Mouse (Mus musculus) kidney, embryonic 14.5 days (tissue): ENCODE results near the gene Rsbn1. TPM values are rescaled to one million over a fixed set of nuclear protein-coding genes. Genes with fewer than 3 reads are reported as not detected.

Experiments
- ATAC-seq: fragments of 200-750 bp; cut with Nextera tagmentation; 2 replicates; pipeline ENCODE4 v1.8.0; 2017; ENCODE audit warnings: moderate number of reproducible peaks, mild to moderate bottlenecking, moderate TSS enrichment, moderate library complexity; ENCODE audit not compliant: low FRiP score, low TSS enrichment
- H3K27ac ChIP-seq: fragments of 300-500 bp; sonication (generic); 2 replicates; pipeline ENCODE4 v1.5.1; 2014; ENCODE audit warnings: low read depth, mild to moderate bottlenecking, low read length, moderate library complexity, mixed read lengths
- H3K27me3 ChIP-seq: fragments of 300-500 bp; sonication (generic); 2 replicates; pipeline ENCODE4 v1.6.1; 2014; ENCODE audit warnings: mild to moderate bottlenecking, low read length; ENCODE audit not compliant: control insufficient read depth, insufficient read depth
- H3K36me3 ChIP-seq: fragments of 300-500 bp; sonication (generic); 2 replicates; pipeline ENCODE4 v1.6.1; 2014; ENCODE audit warnings: low read length, mixed read lengths; ENCODE audit not compliant: control insufficient read depth, insufficient read depth
- H3K4me1 ChIP-seq: fragments of 300-500 bp; sonication (generic); 2 replicates; pipeline ENCODE4 v1.6.1; 2014; ENCODE audit warnings: low read length, mixed read lengths; ENCODE audit not compliant: control insufficient read depth, insufficient read depth
- H3K4me2 ChIP-seq: fragments of 300-500 bp; sonication (generic); replicated peaks from 2 replicates; pipeline ENCODE4 v1.6.1; 2014; ENCODE audit warnings: low read depth, mild to moderate bottlenecking, low read length
- H3K4me3 ChIP-seq: fragments of 300-500 bp; sonication (generic); 2 replicates; pipeline ENCODE4 v1.5.1; 2014; ENCODE audit warnings: mild to moderate bottlenecking, low read length
- H3K9ac ChIP-seq: fragments of 300-500 bp; sonication (generic); 2 replicates; pipeline ENCODE4 v1.6.1; 2014; ENCODE audit warnings: low read depth, mild to moderate bottlenecking, low read length, moderate library complexity
- H3K9me3 ChIP-seq: fragments of 300-500 bp; sonication (generic); 2 replicates; pipeline ENCODE4 v1.6.1; 2016; ENCODE audit warnings: low read length; ENCODE audit not compliant: control insufficient read depth
- WGBS: fragments of 180-500 bp; shearing (Covaris S2); extraction: QIAGEN DNeasy Blood & Tissue Kit; methylation state at CpG from one replicate; pipeline ENCODE4 v1.1.7; 2014; 5-methylcytosine and 5-hydroxymethylcytosine counted together
- polyA plus RNA-seq: library from polyadenylated mRNA; unstranded; fragments of >200 nt; fragmentation: Nextera tagmentation; extraction: Ambion mirVana; gene quantifications from 2 replicates; pipeline ENCODE4 v1.2.1, GENCODE M21; 2014

The Rsbn1 gene
- polyA plus RNA-seq, 1 experiment from 2014 or later: 13.3 TPM

DNA sequence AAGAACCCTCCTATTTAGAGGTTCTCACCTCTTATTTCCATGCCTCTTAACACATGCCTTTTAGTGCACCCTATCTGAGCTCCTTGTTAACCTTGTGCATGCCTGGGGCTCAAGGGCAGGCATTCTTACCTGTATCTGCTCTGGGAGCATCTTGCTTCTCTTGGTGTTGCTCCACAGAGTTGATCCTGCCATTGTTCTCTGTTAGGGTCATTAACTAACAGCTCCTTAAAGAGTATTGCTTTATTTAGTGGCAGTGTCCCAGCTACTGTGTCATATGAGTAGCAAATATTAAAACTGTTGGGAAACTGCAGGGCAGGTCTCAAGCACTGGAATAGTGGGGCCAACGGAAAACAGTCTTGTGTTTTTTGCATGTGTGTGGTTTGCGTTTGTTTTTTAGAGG, 57.2 kb downstream of the Rsbn1 start:
- ATAC-seq: no peak
- Histone ChIP-seq H3K27ac (no peak overlapping the region), H3K36me3 (peaks cover 15% of the 10 kb centered on the region), H3K4me3 (no peak overlapping the region), H3K4me1 (0 out of 2 replicates have a peak, but pooled peaks cover 5% of the 10 kb centered on the region), H3K9ac (no peak overlapping the region), H3K27me3 (no peaks in the 10 kb centered on the region), H3K9me3 (no peaks in the 10 kb centered on the region), H3K4me2 (no peak overlapping the region)
- WGBS: 98% methylated on average over 2 of the region's 2 CpGs

DNA sequence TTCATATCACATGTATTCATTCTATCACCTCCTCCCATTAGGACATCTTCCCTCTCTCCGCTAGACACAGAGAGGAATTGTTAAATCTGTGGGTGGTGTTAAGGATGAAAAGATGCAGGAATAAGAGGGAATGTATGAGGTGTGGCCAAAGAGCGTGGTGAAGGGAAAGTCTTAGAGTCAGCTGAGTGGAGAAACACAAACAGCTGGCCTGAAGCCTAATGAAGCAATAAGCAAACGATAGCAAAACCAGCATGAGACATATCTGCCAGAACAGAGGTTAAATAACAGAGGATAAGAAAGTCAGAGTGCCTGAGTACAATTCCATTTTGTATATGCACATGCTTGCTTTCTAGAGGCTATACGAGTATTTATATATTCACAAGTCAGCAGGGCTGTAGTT, 70.6 kb downstream of the Rsbn1 start:
- Histone ChIP-seq H3K9ac (no peak overlapping the region), H3K4me3 (no peak overlapping the region), H3K36me3 (peaks cover 37% of the 10 kb centered on the region), H3K27ac (no peak overlapping the region), H3K4me1 (no peaks in the 10 kb centered on the region), H3K4me2 (no peak overlapping the region), H3K27me3 (no peaks in the 10 kb centered on the region), H3K9me3 (no peaks in the 10 kb centered on the region)
- WGBS: 90% methylated on average over 4 of the region's 4 CpGs
- no peak for ATAC-seq

DNA sequence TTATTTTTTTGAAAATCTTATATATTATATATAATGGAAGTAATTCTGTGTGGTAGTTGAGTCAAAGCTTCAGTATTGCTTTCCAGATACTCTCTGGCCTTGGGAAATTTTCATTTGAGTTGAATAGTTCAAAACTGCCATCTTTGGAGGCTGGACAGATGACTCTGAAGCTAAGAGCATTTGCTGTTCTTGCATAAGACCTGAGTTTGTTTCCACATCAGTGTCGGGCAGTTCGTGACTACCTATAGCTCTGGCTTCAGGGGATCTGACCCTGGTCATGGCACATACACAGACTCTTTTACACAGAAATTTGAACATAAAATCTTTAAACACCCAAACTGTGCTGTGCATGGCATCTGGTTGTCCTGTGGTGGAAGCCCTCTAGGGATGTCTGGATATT, 71.3 kb downstream of the Rsbn1 start:
- Histone ChIP-seq H3K4me2 (no peak overlapping the region), H3K36me3 (peaks cover 43% of the 10 kb centered on the region), H3K4me3 (no peak overlapping the region), H3K27me3 (no peaks in the 10 kb centered on the region), H3K27ac (no peak overlapping the region), H3K9me3 (no peaks in the 10 kb centered on the region), H3K4me1 (no peaks in the 10 kb centered on the region), H3K9ac (no peak overlapping the region)
- no peak for ATAC-seq
- 96% methylated on average over 2 of the region's 2 CpGs for WGBS

DNA sequence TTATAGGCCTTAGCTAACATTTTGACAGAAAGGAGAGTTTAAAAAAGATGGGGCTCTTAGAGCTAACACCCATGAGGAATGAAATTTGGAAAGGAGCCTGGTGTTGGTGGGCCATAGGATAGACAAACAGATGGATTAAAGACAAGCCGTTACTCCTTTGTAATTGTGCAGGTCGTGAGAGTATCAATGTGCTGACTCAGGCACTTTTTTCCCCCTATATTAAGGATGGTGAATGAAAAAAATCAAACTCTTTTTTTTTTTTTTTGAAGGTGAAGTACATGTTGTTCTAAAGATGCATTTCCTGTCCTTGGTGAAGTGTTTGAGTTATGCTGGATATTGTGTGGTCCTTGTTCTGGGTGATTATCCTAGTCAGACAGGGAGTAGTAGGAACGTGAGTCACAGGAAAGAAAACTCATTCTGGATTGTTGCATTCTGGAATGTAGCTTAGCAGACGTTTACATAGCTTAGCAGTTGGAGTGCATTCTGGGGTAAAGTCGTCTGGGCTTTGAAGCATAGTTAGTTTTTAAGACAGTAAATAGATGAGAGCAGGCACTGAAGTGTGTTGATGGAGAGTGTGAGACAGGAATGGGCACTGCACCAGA, 74.0 kb downstream of the Rsbn1 start:
- H3K36me3 ChIP-seq: peaks cover 59% of the 10 kb centered on the region
- ATAC-seq: no peak
- no peaks in the 10 kb centered on the region for H3K27me3 ChIP-seq
- no peak overlapping the region for H3K4me3 ChIP-seq
- no peak overlapping the region for H3K27ac ChIP-seq
- 62% methylated on average over 5 of the region's 5 CpGs for WGBS
- H3K4me1 ChIP-seq: no peaks in the 10 kb centered on the region
- H3K4me2 ChIP-seq: no peak overlapping the region
- H3K9me3 ChIP-seq: no peaks in the 10 kb centered on the region
- H3K9ac ChIP-seq: no peak overlapping the region

DNA sequence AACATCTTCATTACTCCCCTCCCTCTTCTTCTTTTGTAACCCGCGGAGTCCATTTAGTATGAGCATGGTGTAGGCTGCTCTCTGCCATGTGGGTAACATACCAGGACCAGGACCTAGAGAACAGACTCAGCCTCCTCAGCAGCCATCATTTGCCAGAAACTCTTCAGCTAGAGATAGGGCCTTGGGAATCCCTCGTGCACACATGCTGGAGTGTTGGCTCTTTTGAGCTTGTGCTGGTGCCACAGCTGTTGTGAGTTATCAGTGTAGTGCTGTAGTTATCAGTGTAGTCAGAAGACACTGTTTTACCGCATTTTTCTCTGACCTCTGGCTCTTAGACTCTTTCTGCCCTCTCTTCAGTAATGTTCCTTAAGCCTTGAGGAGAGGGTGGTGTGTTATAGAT, 75.4 kb downstream of the Rsbn1 start:
- H3K27ac ChIP-seq: no peak overlapping the region
- peaks cover 54% of the 10 kb centered on the region for H3K36me3 ChIP-seq
- WGBS: 91% methylated on average over 4 of the region's 4 CpGs
- no peak overlapping the region for H3K4me2 ChIP-seq
- H3K4me3 ChIP-seq: no peak overlapping the region
- H3K9me3 ChIP-seq: no peaks in the 10 kb centered on the region
- no peak overlapping the region for H3K9ac ChIP-seq
- H3K4me1 ChIP-seq: no peaks in the 10 kb centered on the region
- no peak for ATAC-seq
- no peaks in the 10 kb centered on the region for H3K27me3 ChIP-seq

DNA sequence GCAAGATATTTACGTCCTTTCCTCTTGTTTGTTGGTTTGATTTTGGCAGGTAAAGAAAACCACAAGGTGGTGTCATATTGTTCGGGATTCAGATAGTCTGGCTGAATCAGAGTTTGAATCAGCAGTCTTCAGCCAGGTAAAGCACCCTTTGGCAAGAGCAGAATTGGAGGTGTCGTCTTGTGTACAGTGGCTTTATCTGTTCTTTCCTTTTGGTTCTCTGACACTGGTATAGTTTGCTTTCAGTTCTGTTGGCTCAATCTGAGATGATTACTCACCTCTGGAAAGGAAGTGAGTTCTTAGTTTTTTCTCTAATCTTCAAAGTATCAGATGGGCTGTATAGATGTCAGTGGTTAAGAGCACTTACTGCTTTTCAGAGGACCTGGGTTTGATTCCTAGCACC, 77.4 kb downstream of the Rsbn1 start:
- H3K9ac ChIP-seq: no peak overlapping the region
- WGBS: 93% methylated on average over 3 of the region's 3 CpGs
- no peak overlapping the region for H3K4me3 ChIP-seq
- ATAC-seq: no peak
- no peak overlapping the region for H3K27ac ChIP-seq
- no peak overlapping the region for H3K4me2 ChIP-seq
- no peaks in the 10 kb centered on the region for H3K4me1 ChIP-seq
- H3K9me3 ChIP-seq: no peaks in the 10 kb centered on the region
- peaks cover 49% of the 10 kb centered on the region for H3K36me3 ChIP-seq
- no peaks in the 10 kb centered on the region for H3K27me3 ChIP-seq

DNA sequence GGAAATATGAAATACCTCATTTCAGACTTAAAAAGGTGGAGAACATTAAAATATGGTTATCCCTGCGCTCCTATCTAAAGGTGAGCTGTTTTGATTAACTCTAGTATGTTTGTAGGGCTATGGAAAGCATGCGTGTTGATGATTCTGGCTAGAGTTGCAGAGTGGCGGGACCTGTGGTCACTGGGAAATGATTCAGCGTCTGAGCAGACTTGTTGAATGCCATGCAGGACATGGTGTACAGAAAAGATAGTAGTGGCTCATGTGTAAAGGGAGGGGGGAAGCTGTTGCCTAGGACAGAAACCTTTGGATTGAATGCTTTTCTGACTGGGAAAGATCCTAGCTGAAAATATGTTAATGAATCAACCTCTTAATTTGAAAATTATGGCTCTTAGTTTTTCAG, 84.8 kb downstream of the Rsbn1 start:
- Histone ChIP-seq H3K27ac (no peak overlapping the region), H3K9me3 (no peaks in the 10 kb centered on the region), H3K9ac (no peak overlapping the region), H3K4me3 (no peak overlapping the region), H3K27me3 (no peaks in the 10 kb centered on the region), H3K4me2 (no peak overlapping the region), H3K36me3 (peaks cover 35% of the 10 kb centered on the region; the same call in 1 of the 2 replicates), H3K4me1 (no peaks in the 10 kb centered on the region)
- ATAC-seq: no peak
- WGBS: 92% methylated on average over 4 of the region's 4 CpGs

DNA sequence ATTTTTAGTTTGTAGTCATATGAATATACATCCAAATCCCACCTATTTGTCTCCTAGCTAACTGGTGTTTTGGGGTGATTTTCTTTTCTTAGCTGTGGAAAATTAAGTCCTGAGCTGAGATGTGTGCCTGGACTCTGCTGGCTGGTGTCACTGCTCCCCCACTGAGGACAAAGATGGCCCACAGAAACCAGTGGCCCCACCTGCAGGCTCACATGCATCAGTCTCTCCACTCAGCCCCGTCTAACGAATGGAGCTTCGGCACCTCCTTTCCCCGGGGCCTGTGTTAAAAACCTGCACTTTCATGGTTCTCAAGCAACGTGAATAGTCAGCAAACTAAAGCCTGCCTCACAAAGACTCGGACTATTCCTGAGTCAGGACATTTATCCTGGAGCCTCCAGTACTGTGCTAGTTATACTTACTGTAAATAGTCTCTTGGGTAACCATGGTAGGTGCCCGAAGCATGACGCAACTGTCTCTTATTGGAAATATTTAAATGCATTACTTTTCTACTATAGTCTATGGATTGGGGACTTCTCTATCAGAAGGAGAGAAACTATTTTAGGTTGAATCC, 93.1 kb downstream of the Rsbn1 start:
- peaks cover 48% of the 10 kb centered on the region for H3K36me3 ChIP-seq
- 93% methylated on average over 8 of the region's 8 CpGs for WGBS
- H3K4me2 ChIP-seq: no peak overlapping the region
- no peaks in the 10 kb centered on the region for H3K27me3 ChIP-seq
- H3K4me3 ChIP-seq: no peak overlapping the region
- H3K27ac ChIP-seq: no peak overlapping the region
- H3K9me3 ChIP-seq: no peaks in the 10 kb centered on the region
- ATAC-seq: no peak
- no peak overlapping the region for H3K9ac ChIP-seq
- no peaks in the 10 kb centered on the region for H3K4me1 ChIP-seq

DNA sequence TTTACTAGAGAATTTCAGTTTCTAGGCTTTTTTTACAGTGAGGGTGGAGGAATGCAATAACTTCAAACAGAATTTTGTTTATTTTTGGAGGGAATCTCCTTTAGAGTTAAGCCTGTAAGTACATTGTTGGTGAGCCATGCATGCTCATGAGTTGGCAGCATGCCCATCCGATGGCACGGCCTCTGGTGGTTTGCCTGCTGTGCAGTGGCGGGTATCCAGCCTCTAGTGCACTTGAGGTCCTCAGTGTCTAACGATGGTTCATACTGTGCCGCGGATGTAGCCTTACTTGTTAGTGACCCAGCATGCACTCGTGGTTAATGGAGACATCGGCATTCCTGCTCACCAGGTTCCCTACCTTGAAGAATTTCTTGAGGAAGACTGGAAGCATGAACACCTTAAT, 93.6 kb downstream of the Rsbn1 start:
- H3K4me3 ChIP-seq: no peak overlapping the region
- no peaks in the 10 kb centered on the region for H3K4me1 ChIP-seq
- no peak overlapping the region for H3K4me2 ChIP-seq
- H3K9ac ChIP-seq: no peak overlapping the region
- H3K36me3 ChIP-seq: peaks cover 48% of the 10 kb centered on the region
- no peak for ATAC-seq
- no peaks in the 10 kb centered on the region for H3K9me3 ChIP-seq
- H3K27ac ChIP-seq: no peak overlapping the region
- no peaks in the 10 kb centered on the region for H3K27me3 ChIP-seq
- WGBS: 91% methylated on average over 8 of the region's 8 CpGs
